Mouse (Mus musculus): ENCODE results near the gene Tstd2.

Tstd2 gene

GRCm38 (mm10) chr4:46138287-46139222 is at the start of gene Tstd2, which contains the start of gene Ncbp1:
Tstd2 (minus strand) TSS chr4:46138694.
Ncbp1 (plus strand) TSS chr4:46138613.
- peak; percentile 95 for DNase-seq

- no peak for DNase-seq
Measured at GRCm38 (mm10) chr4:46186466-46186865, 48.0 kb upstream of the Tstd2 start.

GRCm38 (mm10) chr4:46185890-46186289 is 47.4 kb upstream of the Tstd2 start:
- DNase-seq: no peak

DNA sequence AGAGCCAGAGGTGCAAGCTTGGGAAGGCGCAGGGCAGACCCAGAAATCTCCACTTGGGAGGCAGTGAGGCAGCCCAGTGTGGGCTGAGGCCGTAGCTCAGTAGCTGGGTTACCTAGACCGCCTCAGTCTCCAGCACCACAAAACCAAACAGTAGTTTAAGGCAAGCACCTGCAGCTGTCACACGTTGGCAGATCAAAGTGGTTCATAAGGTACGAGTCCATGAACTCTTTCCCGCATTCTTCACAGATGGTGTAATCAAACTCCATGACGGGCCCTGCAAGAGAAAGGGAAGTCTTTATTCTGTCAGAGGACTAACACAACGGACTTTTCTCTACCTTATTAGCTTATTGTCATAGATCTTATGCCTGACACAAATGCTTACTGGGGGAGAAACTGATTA is 46.9 kb upstream of the Tstd2 start:
- no peak for DNase-seq

DNA sequence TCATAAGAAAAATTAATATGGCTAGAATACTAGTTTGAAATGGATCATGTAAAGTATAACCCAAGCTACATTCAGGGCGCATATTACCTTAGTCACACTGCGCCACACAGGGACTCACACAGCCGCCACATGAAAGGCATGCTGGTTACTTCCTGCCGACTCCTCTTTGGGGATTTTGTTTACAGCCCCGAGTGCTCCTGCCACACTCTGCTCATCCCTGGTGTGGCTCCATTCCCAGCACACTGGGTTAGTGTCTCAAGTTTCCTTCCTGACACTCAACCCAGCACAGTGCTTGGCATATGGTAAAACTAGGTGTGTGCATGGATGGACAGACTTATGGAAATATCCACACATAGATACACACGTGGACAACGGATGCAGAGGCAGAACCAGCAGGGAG is 43.7 kb upstream of the Tstd2 start:
- DNase-seq: no peak

DNA sequence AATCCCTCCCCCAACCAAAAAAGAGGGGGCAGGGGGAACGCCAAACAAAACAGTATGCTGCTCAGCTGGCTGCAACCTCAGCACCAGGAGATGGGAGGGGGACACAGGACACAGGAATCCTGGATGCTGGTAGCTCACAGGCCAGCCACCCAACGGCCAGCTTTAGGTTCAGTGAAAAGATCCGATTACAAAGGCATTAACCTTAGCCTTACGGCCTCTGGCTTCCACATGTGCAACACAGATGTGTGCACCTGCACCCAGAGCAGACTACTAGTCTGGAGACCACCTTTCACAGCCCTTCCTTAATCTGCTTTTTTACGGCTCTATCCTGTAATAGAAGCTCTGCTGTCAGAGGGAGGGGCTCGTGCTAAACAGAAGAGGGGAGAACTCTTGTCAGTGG is 42.7 kb upstream of the Tstd2 start:
- DNase-seq: no peak

GRCm38 (mm10) chr4:46177496-46177895 is 39.0 kb upstream of the Tstd2 start:
- no peak for DNase-seq

GRCm38 (mm10) chr4:46177018-46177417 is 38.5 kb upstream of the Tstd2 start:
- DNase-seq: no peak

- no peak for DNase-seq
Measured at GRCm38 (mm10) chr4:46176313-46176712, 37.8 kb upstream of the Tstd2 start.

- no peak for DNase-seq
Measured at GRCm38 (mm10) chr4:46171761-46172160, 33.3 kb upstream of the Tstd2 start.

- DNase-seq: no peak
Measured at GRCm38 (mm10) chr4:46165831-46166230, 27.3 kb upstream of the Tstd2 start.

- DNase-seq: no peak
Measured at GRCm38 (mm10) chr4:46164027-46164426, 25.5 kb upstream of the Tstd2 start.

GRCm38 (mm10) chr4:46151903-46152544 is 13.5 kb upstream of the Tstd2 start:
- DNase-seq: no peak

DNA sequence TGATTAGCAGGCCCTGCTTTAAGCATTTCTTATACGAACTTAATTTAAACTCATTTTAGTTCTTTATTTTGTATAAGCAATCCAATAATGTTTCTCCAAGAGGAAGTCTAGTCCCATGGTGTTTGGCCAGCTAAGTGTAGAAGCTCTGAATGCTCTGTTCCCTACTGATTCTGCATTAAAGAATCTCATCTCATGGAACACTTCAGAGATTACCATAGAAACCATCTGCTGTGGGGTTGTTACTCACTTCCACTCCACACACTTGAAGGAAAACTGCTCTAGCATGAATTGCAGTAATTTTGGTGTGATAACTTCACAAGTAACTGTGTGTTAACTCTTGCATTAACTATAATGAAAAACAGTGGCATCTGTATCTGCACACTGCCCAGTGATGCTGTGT is 8.4 kb upstream of the Tstd2 start:
- no peak for DNase-seq

GRCm38 (mm10) chr4:46144323-46144722 is 5.8 kb upstream of the Tstd2 start:
- DNase-seq: no peak

GRCm38 (mm10) chr4:46137629-46138286 is 736 bp downstream of the Tstd2 start:
- no peak for DNase-seq

DNA sequence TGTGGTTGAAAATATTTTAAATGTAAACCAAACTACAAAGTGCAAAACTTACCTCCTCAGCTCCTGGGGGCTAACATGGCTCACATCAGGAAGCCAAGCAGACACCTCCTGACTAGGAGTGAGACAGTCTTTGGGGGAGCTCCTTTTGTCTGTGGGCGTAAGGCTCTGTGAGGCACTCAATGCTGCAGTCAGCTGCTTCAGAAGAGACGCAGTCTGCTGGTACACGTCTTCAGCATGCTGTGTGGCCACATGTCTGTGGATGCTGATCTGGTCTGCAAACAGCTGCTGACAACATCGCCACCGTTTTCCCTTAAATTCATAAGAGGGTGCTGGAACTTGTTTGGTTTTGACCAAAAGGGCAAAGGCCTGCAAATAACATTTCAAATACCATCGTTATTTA is 6.7 kb downstream of the Tstd2 start:
- DNase-seq: no peak

GRCm38 (mm10) chr4:46130221-46130620 is 8.3 kb downstream of the Tstd2 start:
- DNase-seq: peak; percentile 74

DNA sequence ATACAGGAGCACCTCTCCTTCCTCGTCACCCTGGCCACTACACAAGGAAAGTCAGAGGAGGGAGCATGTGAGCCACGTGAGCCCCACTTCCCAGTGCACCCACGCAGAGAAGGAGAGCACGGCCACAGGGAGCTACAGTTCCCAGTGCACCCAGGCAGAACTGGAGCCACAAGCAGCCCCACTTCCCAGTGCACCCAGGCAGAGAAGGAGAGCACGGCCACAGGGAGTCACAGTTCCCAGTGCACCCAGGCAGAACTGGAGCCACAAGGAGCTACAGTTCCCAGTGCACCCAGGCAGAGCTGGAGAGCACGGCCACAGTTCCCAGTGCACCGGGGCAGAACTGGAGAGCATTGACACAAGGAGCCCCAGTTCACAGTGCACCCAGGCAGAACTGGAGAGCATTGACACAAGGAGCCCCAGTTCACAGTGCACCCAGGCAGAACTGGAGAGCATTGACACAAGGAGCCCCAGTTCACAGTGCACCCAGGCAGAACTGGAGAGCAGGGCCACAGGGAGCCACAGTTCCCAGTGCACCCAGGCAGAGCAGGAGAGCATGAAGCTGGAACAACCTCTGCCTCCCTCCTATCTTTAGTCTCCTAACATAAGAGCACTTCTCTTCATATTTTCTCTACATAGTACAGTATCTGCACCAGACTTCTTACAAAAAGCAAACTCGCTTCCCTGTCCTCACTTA is 9.0 kb downstream of the Tstd2 start:
- peak; percentile 92 for DNase-seq

DNA sequence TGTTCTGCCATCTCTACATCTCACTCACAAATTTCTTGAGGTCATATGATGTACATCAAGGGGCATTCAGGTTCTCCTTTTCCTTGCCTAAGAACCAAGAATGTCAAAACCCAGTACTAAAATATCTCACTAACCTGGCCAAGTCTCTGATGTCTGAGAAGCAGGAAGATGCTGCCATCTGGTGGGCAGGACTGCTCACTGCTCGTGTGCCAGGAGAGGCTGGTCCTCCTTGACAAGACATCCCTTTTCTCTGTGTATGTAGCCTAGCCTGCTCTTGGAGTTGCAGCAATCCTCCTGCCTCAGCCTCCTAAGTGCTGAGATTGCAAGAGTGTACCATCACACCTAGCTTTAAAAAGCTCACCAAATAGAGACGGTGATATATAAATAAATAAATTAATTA is 12.0 kb downstream of the Tstd2 start:
- peak; percentile 77 for DNase-seq

DNA sequence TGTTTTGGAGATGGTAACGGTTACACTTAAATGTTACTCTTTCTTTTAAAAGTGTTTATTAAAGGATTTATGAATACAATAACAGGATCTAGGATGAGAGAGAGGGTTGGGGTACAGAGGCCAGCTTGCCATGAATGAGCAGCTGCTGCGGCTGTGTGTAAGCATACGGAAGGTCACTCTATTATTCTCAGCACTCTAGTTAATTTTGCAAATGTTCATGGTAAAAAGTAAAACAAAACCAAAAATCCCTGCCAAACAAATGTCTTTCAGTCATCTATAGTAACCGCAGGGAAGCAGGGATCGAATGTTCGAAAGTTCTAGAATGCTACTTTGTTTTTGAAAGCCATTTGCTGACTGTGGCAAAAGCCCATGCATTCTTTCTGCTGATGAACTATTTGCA is 15.1 kb downstream of the Tstd2 start:
- no peak for DNase-seq

GRCm38 (mm10) chr4:46120767-46121166 is 17.7 kb downstream of the Tstd2 start:
- DNase-seq: no peak

GRCm38 (mm10) chr4:46119514-46120094 is 18.9 kb downstream of the Tstd2 start:
- no peak for DNase-seq

Measured in kidney, adult 9 months (tissue).